Mouse (Mus musculus) midbrain, embryonic 16.5 days (tissue): ENCODE results near the gene Tysnd1. TPM values are rescaled to one million over a fixed set of nuclear protein-coding genes. Genes with fewer than 3 reads are reported as not detected.

ENCODE experiments used
- ATAC-seq: fragments of 200-750 bp; cut with Nextera tagmentation; 2 replicates; pipeline ENCODE4 v1.8.0; 2017; ENCODE audit warnings: moderate TSS enrichment
- H3K27ac ChIP-seq: fragments of 300-500 bp; sonication (generic); 2 replicates; pipeline ENCODE4 v1.5.1; 2014; ENCODE audit warnings: mild to moderate bottlenecking, low read length, mixed read lengths
- H3K27me3 ChIP-seq: fragments of 300-500 bp; sonication (generic); 2 replicates; pipeline ENCODE4 v1.6.1; 2014; ENCODE audit warnings: low read depth, low read length, mixed read lengths; ENCODE audit not compliant: control insufficient read depth, insufficient read depth
- H3K36me3 ChIP-seq: fragments of 300-500 bp; sonication (generic); 2 replicates; pipeline ENCODE4 v1.6.1; 2014; ENCODE audit warnings: mild to moderate bottlenecking, low read length, moderate library complexity, mixed read lengths; ENCODE audit not compliant: control insufficient read depth, insufficient read depth
- H3K4me1 ChIP-seq: fragments of 300-500 bp; sonication (generic); 2 replicates; pipeline ENCODE4 v1.6.1; 2014; ENCODE audit warnings: mild to moderate bottlenecking, low read length, mixed read lengths; ENCODE audit not compliant: control insufficient read depth, insufficient read depth
- H3K4me2 ChIP-seq: fragments of 300-500 bp; sonication (generic); 2 replicates; pipeline ENCODE4 v1.6.1; 2014; ENCODE audit warnings: mild to moderate bottlenecking, low read length, mixed read lengths
- H3K4me3 ChIP-seq: fragments of 300-500 bp; sonication (generic); 2 replicates; pipeline ENCODE4 v1.5.1; 2014; ENCODE audit warnings: low read depth, mild to moderate bottlenecking, low read length, moderate library complexity, mixed read lengths
- H3K9ac ChIP-seq: fragments of 300-500 bp; sonication (generic); 2 replicates; pipeline ENCODE4 v1.6.1; 2014; ENCODE audit warnings: low read depth, low read length, mixed read lengths
- H3K9me3 ChIP-seq: fragments of 300-500 bp; sonication (generic); replicated peaks from 2 replicates; pipeline ENCODE4 v1.6.1; 2014; ENCODE audit warnings: mild to moderate bottlenecking, low read length, mixed read lengths; ENCODE audit not compliant: control insufficient read depth, poor library complexity, severe bottlenecking
- whole genome bisulfite sequencing: fragments of 180-500 bp; shearing (Covaris S2); extraction: QIAGEN DNeasy Blood & Tissue Kit; methylation state at CpG from one replicate; pipeline ENCODE4 v1.1.7; 2014; 5-methylcytosine and 5-hydroxymethylcytosine counted together
- polyA plus RNA-seq: library from polyadenylated mRNA; unstranded; fragments of >200 nt; fragmentation: Nextera tagmentation; extraction: Ambion mirVana; gene quantifications from 2 replicates; pipeline ENCODE4 v1.2.1, GENCODE M21; 2015

The Tysnd1 gene
- polyA plus RNA-seq, 1 experiment from 2014 or later: 21.4 TPM

- no peak overlapping the region for H3K9ac ChIP-seq
- ATAC-seq: no peak
- H3K9me3 ChIP-seq: no peaks in the 10 kb centered on the region
- H3K27me3 ChIP-seq: no peaks in the 10 kb centered on the region
- H3K36me3 ChIP-seq: peaks cover 13% of the 10 kb centered on the region
- WGBS: 91% methylated on average over 18 of the region's 18 CpGs
- peaks cover 2% of the 10 kb centered on the region; the same call in 1 of the 2 replicates for H3K4me1 ChIP-seq
- H3K4me2 ChIP-seq: no peak overlapping the region
- no peak overlapping the region for H3K4me3 ChIP-seq
- H3K27ac ChIP-seq: no peak overlapping the region
Measured at GRCm38 (mm10) chr10:61656928-61657882, 38.1 kb upstream of the Tysnd1 start.

DNA sequence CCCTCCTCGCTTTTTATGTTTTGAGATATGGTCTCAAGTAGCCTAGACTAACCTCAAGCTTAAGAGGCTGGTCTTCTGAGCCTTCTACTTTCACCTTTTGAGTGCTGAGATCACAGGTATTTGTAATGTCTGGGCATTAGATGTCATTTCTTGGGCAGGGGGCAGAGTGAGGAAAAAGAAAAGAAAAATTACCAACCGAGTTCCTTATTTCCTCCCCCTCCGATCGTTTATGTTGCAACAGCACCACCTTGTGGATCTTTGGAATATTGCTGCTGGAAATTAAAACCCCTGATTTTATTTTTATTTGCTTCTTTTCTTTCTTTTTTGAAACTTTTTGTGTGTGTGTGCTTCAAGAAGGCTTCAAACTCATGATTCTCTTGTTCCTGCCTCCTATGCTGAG lies 37.3 kb upstream of the Tysnd1 start:
- Histone ChIP-seq H3K27ac (no peak overlapping the region), H3K27me3 (no peaks in the 10 kb centered on the region), H3K4me3 (no peak overlapping the region), H3K36me3 (peaks cover 13% of the 10 kb centered on the region), H3K4me1 (peaks cover 8% of the 10 kb centered on the region; the same call in 1 of the 2 replicates), H3K9me3 (no peaks in the 10 kb centered on the region), H3K9ac (no peak overlapping the region), H3K4me2 (no peak overlapping the region)
- ATAC-seq: no peak
- 23% methylated on average over 4 of the region's 4 CpGs for WGBS

GRCm38 (mm10) chr10:61661887-61662286 lies 33.4 kb upstream of the Tysnd1 start:
- H3K9me3 ChIP-seq: no peaks in the 10 kb centered on the region
- H3K4me3 ChIP-seq: no peak overlapping the region
- H3K9ac ChIP-seq: no peak overlapping the region
- peaks cover 9% of the 10 kb centered on the region for H3K4me1 ChIP-seq
- no peak overlapping the region for H3K4me2 ChIP-seq
- H3K27ac ChIP-seq: peak overlapping the region; percentile 63; the same call in 1 of the 2 replicates
- WGBS: 56% methylated on average over 8 of the region's 8 CpGs
- ATAC-seq: no peak
- H3K27me3 ChIP-seq: no peaks in the 10 kb centered on the region
- H3K36me3 ChIP-seq: peaks cover 20% of the 10 kb centered on the region

DNA sequence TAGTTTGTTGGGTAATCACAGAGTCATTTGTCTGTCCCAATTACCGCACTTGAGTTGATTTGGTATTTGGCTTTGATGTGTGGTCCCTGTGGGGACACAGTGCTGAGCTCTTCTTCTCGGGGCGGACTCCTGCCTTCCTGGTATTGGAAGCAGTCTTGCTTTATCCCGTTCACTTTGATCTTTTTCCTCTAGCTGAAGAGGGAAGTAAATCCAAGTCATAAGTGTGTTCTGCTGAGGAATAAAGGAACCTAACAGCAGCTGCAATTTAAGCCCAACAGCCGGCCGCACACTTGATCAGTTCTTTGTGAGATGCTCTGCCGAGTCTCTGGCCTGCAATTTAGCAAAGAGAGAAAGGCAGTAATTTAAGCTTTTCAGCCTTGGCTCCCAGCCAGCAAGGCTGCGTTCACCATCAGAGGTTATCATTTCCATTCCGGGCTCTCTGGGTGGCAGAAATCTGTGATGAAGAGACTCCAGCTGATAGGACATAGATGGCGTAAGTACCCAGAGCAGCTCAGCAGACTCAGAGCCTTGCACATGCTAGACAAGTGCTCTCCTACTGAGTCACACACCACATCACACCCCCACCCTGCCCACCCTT lies 32.8 kb upstream of the Tysnd1 start:
- H3K4me1 ChIP-seq: peaks cover 9% of the 10 kb centered on the region
- H3K4me2 ChIP-seq: no peak overlapping the region
- no peak overlapping the region for H3K9ac ChIP-seq
- no peaks in the 10 kb centered on the region for H3K27me3 ChIP-seq
- peak; percentile 81 for ATAC-seq
- peaks cover 20% of the 10 kb centered on the region for H3K36me3 ChIP-seq
- peak overlapping the region; percentile 63 for H3K27ac ChIP-seq
- no peaks in the 10 kb centered on the region for H3K9me3 ChIP-seq
- WGBS: 35% methylated on average over 10 of the region's 10 CpGs
- no peak overlapping the region for H3K4me3 ChIP-seq

GRCm38 (mm10) chr10:61665111-61665510 lies 30.2 kb upstream of the Tysnd1 start:
- 94% methylated on average over 10 of the region's 10 CpGs for WGBS
- Histone ChIP-seq H3K4me1 (peaks cover 9% of the 10 kb centered on the region), H3K27me3 (no peaks in the 10 kb centered on the region), H3K4me2 (no peak overlapping the region), H3K27ac (no peak overlapping the region), H3K9ac (no peak overlapping the region), H3K9me3 (no peaks in the 10 kb centered on the region), H3K36me3 (peaks cover 26% of the 10 kb centered on the region), H3K4me3 (no peak overlapping the region)
- no peak for ATAC-seq

- WGBS: 90% methylated on average over 3 of the region's 3 CpGs
- Histone ChIP-seq H3K36me3 (peaks cover 31% of the 10 kb centered on the region), H3K27ac (no peak overlapping the region), H3K4me3 (no peak overlapping the region), H3K4me1 (peaks cover 9% of the 10 kb centered on the region), H3K9ac (no peak overlapping the region), H3K9me3 (no peaks in the 10 kb centered on the region), H3K27me3 (no peaks in the 10 kb centered on the region), H3K4me2 (no peak overlapping the region)
- ATAC-seq: no peak
Measured at GRCm38 (mm10) chr10:61665651-61666050, 29.7 kb upstream of the Tysnd1 start.

GRCm38 (mm10) chr10:61669289-61669688 lies 26.0 kb upstream of the Tysnd1 start:
- no peak overlapping the region for H3K4me2 ChIP-seq
- H3K4me1 ChIP-seq: no peaks in the 10 kb centered on the region
- H3K27ac ChIP-seq: no peak overlapping the region
- WGBS: 78% methylated on average over 7 of the region's 7 CpGs
- ATAC-seq: no peak
- H3K36me3 ChIP-seq: peaks cover 50% of the 10 kb centered on the region
- no peaks in the 10 kb centered on the region for H3K27me3 ChIP-seq
- no peak overlapping the region for H3K9ac ChIP-seq
- H3K9me3 ChIP-seq: no peaks in the 10 kb centered on the region
- H3K4me3 ChIP-seq: no peak overlapping the region

DNA sequence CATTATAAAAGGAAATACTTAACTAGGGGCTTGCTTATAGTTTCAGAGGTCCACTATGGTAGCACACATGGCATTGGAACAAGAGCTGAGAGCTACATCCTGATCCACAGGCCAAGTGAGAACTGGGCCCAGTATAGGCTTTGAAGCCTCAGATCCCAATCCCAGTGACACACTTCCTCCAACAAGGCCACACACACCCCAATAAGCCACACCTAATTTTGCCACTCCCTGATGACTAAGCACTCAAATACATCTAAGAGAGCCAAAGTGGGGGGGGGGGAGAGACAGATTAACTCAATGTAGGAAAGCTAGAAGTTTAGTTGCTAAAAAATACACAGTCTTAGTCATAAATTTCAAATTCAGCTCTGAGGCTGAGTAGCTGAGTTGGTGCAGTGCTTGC lies 25.4 kb upstream of the Tysnd1 start:
- Histone ChIP-seq H3K27me3 (no peaks in the 10 kb centered on the region), H3K9ac (no peak overlapping the region), H3K4me3 (no peak overlapping the region), H3K27ac (no peak overlapping the region), H3K36me3 (peaks cover 54% of the 10 kb centered on the region), H3K4me2 (no peak overlapping the region), H3K4me1 (no peaks in the 10 kb centered on the region), H3K9me3 (no peaks in the 10 kb centered on the region)
- ATAC-seq: no peak

DNA sequence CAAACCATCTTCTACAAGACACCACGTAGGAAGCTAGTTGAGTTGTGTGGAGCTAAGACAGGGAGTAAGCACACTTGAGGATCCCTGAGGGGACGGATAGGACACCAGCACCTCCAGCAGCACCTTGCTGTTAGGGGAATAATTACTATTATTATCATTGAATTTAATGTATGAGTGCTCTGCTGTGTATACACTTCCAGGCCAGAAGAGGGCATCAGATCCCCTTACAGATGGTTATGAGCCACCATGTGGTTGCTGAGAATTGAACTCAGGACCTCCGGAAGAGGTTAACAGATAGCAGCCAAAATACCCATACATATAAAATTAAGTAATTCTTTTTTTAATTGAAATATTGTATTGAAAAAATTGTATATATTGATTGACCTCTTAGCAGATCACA lies 24.6 kb upstream of the Tysnd1 start:
- 95% methylated on average over 3 of the region's 3 CpGs for WGBS
- H3K27me3 ChIP-seq: no peaks in the 10 kb centered on the region
- no peak overlapping the region for H3K27ac ChIP-seq
- peaks cover 50% of the 10 kb centered on the region for H3K36me3 ChIP-seq
- H3K9me3 ChIP-seq: no peaks in the 10 kb centered on the region
- H3K4me3 ChIP-seq: no peak overlapping the region
- H3K4me2 ChIP-seq: no peak overlapping the region
- H3K4me1 ChIP-seq: no peaks in the 10 kb centered on the region
- ATAC-seq: no peak
- no peak overlapping the region for H3K9ac ChIP-seq
